Mouse (Mus musculus): ENCODE results near the gene Crx. TPM values are rescaled to one million over a fixed set of nuclear protein-coding genes. Genes with fewer than 3 reads are reported as not detected.
"Not testable (repeated sequence)": the region's sequence is repeated elsewhere in the genome, so short reads cannot be mapped to it uniquely, and the experiment has no call there.

Crx gene
- not detected for total RNA-seq (2021)
- long read RNA-seq, experiment 1, result 0 reads
- long read RNA-seq, experiment 2, result 0 reads

DNA sequence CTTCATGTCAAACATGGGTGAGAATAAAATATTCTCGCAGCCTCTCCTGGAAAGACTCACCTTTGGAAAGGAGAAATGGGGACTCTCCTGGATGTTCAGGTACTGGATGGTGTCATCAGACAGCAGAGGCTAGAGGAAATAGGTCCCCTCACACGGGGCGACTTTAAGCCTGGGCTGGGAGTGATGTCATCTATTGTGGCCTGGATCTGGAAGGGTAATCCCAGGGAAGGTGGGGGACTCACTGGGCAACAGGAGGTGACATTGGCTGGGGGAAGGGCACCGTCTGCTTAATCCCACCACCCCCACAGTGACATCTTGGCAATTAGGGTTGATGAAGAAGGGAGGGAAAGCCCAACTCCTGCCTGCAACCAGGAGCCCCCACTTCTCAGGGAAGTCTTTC, at the start of gene Crx:
Crx (minus strand) TSS at position 213 of the 400 bp plus-strand sequence.
- DNase-seq, result no peak
- intact Hi-C loops (cut with DNase I), result no loop called here

DNA sequence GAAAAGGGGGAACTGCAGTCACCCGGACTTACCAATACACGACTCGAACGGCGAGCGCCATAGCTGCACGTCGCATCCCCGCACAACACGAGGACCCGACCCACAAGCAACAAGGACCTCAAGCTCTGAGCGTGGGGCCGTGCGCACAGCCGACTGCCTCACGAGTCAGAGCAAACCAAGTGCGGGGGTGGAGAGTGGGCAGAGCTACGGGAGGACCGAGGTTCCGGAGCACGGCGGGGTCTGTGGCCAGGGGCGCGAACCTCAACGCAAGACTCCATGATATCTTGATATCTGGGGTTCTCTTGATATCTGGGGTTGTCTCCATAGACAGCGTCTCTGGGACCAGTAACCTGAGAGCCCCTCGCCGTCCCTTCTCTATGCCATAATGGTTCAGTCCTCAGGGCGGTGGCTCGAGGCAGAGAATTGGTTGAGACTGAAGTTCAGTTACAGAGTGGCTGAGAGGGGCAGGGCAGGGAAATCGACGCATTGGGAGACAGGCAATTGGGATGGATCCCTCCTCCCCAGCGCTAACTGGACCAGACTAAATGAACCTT, 42.5 kb upstream of the Crx start, which contains the start of gene Selenow:
Selenow (minus strand) TSS at position 183 of the 554 bp plus-strand sequence.
- peak; percentile 90 to 91 for DNase-seq
- intact Hi-C loops (cut with DNase I), result no loop called here

DNA sequence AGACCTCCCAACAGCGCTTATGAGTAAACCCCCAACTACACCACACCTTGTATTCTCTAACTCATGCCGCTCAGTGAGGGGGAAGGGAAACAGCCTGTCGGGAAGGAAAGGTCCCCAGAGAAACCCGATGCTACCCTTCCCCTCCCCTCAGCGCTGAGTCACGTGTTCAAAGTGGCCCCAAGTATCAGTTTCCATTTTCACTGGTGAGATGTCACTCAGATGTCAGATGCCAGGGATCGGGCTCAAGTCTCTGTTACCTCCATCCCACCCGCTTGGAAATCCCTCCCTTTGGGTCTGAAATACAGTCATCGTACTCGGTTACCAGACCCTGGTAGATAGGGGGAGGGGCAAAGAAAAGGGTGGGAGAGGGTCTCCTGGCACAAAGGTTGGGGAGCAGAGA, 42.0 kb upstream of the Crx start:
- intact Hi-C loops (cut with DNase I), result no loop called here
- DNase-seq, result peak in 1 of 2 experiments; percentile 41

DNA sequence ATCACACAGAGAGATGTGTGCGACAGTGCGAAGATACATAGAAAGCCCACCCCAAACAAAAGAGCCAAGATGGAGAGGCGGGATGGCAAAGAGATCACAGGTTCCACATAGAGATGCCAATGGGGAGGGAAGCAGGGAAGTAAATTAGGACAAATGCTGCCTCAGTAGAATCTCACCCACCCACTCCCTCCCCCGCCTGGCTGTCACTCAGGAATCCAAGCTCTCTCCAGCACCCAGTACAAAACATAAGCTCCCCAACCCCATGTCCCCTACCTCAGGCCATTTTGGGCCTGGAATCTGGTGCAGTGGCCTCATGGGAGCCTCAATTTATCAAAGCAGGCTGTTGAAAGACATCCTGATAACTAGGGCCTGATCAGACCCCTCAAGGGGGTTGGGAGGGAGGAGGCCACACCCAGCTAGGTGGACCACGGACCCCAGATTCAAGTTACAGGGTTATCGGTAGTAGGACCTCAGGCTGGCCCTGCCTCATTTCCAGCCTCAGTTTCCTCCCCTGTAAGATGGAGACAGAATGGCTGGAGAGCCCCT, 41.0 kb upstream of the Crx start:
- intact Hi-C loops (cut with DNase I), result no loop called here
- no peak for DNase-seq

DNA sequence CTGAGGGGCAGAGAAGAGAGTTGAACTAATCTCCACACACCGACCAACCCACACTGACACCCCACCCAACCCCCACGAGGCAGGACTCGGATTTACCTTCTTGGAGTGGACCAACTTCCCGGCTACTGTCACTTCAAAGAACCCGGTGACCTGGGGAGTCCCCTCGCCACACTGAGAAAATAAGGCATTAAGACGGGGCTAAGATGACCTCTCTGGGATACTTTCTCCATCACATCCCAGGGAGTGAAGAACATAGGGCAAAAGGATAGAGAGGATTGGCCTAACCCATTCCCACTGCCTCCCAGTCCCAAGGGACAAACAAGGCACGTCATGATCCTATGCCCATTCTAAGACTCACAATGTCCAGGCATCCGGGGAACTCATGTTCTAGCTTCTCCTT, 40.2 kb upstream of the Crx start:
- DNase-seq, result no peak
- intact Hi-C loops (cut with DNase I), result no loop called here

DNA sequence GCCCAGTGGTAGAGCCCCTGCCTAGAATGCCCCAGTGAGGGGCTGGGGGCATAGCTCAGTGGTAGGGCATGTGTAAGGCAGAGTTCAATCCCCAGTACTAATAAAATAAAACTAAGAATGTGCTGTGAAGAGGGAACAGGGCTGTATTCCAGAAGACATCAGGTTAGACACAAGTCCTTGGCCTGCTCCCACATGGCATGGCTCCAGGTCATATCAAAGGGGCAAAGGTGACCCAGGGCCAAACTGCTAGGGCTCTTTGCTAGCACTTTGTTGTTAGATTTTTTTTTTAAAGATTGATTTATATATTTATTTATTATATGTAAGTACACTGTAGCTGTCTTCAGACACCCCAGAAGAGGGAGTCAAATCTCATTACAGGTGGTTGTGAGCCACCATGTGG, 38.6 kb upstream of the Crx start:
- intact Hi-C loops (cut with DNase I), result no loop called here
- DNase-seq, result no peak

DNA sequence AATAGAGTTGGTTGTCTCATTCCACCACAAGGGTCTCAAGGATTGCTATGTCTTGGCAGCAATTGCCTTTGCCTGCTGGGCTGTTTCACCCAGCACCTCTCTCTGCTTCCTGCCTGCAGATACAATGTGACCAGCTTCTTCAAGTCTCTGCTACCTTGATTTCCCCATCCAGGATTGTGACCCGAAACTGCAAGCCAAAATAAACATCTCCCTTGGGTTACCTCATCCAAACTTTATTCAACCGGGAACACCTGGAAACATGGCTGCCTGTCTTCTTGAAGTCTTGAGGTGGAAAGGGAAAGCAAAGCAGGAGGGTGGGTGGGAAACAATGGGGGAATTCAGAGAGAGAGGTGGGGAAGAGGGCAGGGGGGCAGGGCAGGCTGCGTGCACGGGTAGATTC, 37.2 kb upstream of the Crx start:
- intact Hi-C loops (cut with DNase I), result no loop called here
- no peak for DNase-seq

DNA sequence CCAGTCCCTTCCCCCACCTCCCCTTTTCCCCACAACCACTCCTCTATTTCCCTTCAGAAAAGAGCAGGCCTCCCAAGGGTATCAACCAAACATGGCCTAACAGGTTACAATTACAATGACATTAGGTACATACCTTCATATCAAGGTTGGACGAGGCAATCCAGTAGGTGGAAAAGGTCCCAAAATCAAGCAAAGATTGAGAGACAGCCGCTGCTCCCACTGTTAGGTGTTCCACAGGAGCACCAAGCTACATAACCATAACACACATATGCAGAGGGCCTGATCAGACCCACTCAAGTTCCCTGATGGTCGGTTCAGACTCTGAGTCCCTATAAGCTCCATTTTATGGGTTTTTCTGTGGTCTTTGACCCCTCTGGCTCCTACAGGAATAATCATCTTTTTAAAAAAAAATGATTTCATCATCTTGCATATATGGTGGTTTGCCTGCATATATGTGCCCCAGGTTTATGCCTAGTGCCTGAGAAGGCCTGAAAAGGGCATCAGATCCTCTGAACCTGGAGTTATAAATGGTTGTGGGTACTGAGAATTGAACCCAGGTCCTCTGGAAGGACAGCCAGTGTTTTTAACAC, 36.5 kb upstream of the Crx start:
- DNase-seq, result no peak
- intact Hi-C loops (cut with DNase I), result no loop called here

DNA sequence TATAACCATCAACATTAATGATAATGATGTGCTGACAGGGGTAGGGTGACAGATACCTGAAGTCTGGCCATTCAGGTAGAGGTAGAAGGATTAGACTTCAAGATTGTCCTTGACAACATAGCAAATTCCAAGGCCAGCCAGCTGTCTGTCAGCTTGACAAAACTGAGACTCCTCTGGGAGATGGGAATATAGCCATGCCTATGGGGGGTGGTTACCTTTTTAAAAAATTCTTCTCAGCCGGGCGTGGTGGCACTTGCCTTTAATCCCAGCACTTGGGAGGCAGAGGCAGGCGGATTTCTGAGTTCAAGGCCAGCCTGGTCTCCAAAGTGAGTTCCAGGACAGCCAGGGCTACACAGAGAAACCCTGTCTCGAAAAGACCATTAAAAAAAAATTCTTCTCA, 35.9 kb upstream of the Crx start:
- intact Hi-C loops (cut with DNase I); DNase-seq: not testable (repeated sequence)

DNA sequence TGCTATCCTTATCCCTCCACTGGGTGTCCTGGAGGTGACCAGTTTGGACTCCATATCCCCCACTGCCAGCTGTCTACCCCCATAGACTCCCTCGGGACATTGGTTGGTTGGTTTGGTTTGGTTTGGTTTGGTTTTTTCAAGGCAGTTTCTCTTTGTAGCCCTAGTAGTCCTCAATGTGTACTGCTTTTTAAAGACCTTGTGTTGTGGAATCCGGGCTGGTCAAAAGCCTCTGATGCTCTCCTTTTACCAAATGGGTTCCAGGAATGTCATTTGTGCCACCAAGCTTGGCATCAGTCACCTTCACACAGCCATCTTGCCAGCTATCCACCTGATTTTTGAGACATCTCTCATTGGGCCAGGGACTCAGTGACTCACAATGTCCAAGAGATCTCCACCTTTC, 35.0 kb upstream of the Crx start:
- intact Hi-C loops (cut with DNase I), result loop anchor here (5.0 kb wide), 1 partner anchor 57 kb away; no protein-coding TSS in a partner anchor

DNA sequence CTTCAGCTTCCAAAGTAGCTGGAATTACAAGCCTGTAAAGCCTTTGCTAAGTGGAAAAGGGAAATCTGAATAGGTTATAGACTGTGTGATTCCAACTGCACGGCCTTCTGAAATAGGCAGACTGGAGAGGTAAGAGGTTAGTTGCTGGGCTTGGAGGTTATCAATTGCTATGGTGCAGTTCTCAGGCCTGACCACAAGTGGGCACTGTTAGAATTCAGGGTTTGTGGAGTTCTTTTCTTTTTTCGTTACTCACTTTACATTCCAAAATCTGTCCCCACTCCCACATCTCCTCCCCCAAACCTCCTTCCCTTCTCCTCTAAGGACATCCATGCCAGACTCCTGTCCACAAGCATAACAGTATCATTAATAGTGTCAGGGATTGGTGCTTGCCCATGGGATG, 34.5 kb upstream of the Crx start:
- peak; percentile 38 to 52 for DNase-seq

More for the DNA sequence above, 35.0 kb upstream of the Crx start:
- DNase-seq, result no peak

DNA sequence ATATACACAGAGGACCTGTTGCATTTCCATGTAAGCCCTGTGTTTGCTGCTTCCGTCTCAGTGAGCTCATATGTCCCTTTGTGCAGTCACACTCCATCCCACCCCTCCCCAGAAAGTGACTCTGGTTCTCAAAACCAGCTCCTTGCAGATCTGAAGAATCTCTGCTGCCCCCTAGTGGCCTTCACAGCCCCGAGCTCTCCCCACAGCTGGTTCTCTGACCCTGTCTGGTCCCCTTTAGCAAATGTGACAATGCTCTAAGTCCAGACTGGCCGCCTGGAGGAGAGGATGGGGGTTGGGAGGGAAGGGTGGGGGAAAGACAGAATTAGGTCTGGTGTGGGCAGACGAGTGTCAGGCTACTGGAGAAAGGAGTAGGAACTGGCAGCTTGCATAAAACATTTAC, 32.4 kb upstream of the Crx start:
- DNase-seq, result peak; percentile 79 to 85
- intact Hi-C loops (cut with DNase I), result loop anchor here (5.0 kb wide), 1 partner anchor 55 kb away; no protein-coding TSS in a partner anchor

More for the DNA sequence above, 34.5 kb upstream of the Crx start:
- intact Hi-C loops (cut with DNase I), result loop anchor here (5.0 kb wide), 1 partner anchor 57 kb away; no protein-coding TSS in a partner anchor

DNA sequence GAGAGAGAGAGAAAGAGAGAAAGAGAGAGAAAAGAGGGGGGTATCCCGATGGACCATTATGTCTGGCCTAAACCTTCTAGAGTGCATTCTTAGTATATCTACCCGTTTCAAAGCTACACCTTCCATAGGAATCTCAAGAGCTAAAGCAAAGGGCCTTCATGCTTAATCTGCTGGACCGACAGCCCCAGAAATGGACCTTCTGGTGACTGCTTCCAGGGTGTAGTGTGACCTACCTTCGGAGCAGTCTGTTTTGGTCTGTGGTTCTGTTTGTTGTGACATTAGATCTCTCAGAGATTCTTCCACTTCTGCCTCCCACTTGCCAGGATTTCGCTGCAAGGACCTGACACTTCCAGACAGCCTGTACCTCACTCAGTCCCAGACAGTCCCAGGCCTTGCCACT, 30.8 kb upstream of the Crx start:
- DNase-seq, result no peak
- intact Hi-C loops (cut with DNase I), result loop anchor here (5.0 kb wide), 1 partner anchor 53 kb away; no protein-coding TSS in a partner anchor

DNA sequence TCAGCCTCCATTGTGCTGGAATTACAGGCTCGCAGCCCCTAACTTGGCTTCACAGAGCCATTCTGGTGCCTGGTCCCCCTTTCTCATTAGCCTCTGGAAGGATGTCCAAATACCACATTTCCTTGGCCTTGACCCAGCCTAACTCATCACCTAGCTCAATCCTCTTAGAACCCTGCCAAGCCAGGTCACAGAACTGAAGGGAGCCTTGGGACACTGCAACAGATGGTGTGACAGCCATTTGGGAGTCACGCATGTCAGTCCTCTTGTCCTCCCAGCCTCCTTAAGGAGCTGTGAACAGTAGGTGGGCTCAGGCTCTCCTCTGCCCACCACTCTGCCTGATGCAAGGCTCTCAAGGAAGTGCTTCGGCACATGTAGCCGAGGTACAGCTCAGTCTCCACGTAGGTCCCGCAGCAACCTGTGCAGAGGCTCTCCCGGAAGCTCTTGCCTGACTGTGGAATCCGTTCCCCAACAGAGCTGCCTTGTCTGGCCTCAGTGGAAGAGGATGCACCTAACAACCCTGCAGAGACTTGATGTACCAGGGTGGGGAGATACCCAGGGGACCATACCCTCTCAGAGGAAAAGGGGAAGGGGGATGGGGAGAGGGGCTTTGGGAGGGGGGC, 28.3 kb upstream of the Crx start:
- DNase-seq, result no peak
- intact Hi-C loops (cut with DNase I), result no loop called here

DNA sequence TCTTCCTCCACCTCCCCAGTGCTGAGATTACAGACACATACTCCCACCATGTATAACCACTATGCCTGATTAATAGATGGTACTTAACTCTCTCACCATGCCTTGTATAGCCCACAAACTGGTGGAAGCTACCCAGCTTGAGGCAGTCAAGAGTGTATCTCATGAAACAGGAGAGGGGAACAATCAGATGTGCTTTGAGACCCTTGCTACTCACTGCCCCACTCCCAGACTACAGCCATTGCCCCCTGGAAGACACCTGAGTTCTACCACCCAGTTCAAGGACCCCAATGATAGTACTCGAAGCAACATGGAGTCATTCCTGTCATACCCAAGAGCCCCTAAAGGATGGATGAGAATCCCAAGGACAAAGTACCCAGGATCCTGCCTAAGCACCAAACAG, 26.8 kb upstream of the Crx start:
- DNase-seq, result no peak
- intact Hi-C loops (cut with DNase I), result no loop called here

DNA sequence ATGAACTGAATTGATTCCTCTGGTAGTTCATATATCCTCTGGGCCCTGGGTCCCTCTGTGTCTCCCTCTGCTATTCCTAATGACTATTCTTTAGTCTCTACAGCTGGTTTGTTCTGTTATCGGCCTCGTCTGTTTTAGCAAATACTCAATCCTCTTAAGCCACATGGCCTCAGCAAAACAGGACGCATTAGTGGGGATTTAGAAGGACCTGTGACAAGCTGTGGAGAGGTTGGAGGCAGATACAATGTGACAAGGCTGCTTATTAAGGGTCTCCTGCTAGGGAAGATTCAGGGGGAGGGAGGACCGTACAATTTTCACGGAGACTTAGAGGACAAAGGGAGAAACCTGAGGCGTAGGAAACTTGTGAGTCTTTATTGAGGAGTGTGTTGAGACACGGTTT, 26.1 kb upstream of the Crx start:
- no peak for DNase-seq
- intact Hi-C loops (cut with DNase I), result no loop called here

DNA sequence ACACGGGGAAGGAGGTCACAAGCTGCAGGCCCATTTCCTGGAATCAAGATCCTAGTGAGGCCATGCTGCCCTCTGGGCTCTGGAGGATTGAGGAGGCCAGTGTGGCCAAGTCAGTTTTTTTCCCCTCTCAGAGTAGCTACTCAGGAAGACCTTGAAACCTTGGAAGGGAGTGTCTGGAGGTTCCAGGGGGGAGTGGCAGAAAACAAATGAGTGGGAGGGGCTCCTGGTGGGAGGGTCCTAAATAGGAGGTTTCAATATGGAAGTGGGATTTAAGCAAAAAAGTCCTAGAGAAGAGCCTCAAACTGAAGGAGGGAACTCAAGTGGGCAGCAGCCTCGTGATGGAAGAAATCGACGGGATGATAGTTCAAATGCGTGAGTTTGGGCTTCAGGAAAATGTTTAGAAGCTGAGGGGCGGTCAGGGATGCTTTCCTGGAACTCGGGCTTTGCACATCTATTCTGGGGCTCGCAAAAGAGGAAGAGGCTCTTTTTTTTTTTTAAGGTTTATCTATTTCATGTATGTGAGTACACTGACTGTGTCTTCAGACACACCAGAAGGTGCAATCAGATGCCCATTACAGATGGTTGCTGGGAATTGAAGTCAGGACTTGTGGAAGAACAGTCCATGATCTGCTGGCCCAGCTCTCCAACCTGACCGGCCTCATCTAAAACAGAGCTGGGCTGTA, 21.7 kb upstream of the Crx start:
- intact Hi-C loops (cut with DNase I), result no loop called here

DNA sequence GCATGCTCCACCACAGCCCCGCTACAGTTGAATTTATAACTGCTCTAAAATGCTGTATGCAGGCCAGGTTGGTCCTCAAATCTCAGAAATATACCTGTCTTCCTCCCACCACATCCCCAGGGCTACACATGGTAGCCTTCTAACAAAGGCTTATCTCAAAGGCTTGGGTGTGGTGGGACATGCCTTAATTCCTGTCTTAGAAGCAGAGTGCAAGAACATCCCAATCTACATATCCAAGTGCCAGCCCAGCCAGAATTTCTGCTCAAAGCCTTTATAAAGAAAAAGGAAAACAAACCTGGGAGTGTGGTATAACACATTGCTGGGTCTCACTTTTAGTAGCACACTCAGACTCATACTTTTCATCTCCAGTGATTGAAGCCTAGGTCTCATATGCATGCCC, 14.5 kb upstream of the Crx start:
- DNase-seq, result no peak
- intact Hi-C loops (cut with DNase I), result no loop called here

More for the DNA sequence above, 21.7 kb upstream of the Crx start:
- DNase-seq, result no peak

DNA sequence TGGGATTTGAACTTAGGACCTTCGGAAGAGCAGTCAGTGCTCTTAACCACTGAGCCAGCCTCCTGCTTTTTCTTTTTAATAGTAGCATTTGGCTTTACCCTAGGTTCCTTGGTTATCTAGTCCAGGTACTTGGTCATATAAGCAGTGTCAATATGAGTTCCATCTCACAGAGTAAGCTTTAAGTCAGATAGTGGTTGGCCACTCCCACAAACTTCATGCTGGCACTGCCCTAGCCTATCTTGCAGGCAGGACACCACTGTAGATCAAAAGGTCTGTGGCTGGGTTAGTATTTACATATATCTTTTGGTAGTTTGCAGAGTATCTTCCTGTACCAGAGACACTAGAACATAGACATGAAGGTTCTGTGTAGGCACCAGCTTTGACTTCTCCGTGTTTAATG, 4.4 kb upstream of the Crx start:
- DNase-seq, result no peak
- intact Hi-C loops (cut with DNase I), result no loop called here

DNA sequence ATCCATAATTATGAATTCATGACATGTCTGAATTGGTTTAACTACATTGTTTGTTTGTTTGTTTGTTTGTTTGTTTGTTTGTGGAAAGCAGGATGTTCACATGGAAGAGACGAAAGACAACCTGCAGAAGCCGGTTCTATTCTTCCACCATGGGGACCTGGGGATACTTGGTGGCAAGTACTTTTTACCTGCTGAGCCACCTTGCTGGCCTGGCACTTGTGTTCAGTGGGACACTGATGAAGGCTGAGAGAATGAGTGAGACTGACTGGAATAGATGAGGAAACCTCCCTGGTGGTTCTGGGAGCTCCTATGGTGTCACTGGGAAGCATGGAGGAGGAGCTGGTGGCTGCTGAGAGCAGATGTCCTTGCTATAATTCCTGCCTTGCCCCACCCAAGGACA, 2.5 kb upstream of the Crx start, which contains the start of gene Crxos:
Crxos (plus strand) TSS at position 301 of the 400 bp plus-strand sequence.
- no peak for DNase-seq
- intact Hi-C loops (cut with DNase I), result no loop called here

DNA sequence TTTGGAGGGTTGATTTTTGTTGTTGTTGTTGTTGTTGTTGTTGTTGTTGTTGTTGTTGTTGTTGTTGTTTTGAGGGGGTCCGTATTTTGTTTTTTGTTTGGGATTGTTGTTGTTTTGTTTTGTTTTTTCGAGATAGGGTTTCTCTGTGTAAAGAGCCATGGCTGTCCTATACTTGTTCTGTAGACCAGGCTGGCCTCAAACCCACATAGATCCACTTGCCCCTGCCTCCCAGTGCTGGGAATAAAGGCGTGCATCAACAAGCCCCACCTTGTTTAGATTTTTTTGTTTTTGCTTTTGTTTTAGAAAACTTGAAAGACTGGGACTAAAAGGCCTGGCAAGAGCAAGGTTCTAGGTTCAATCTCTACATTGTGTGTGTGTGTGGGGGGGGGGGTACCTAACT, 2.1 kb upstream of the Crx start:
- no peak for DNase-seq
- intact Hi-C loops (cut with DNase I), result no loop called here

Measured in heart, postnatal 14 days (tissue).